Mouse (Mus musculus): ENCODE data around the gene Cpvl. TPM values are rescaled to one million over a fixed set of nuclear protein-coding genes. Genes with fewer than 3 reads are reported as not detected.

The Cpvl gene
- polyA plus RNA-seq, 1 experiment: 0.26 TPM

GRCm38 (mm10) chr6:53944887-53945286 is 33.6 kb downstream of the Cpvl start:
- no peaks in the 10 kb centered on the region; the same call in 1 of the 2 replicates for H3K27me3 ChIP-seq (ENCODE audit: control insufficient read depth, insufficient read depth, low read length)
- H3K4me1 ChIP-seq (ENCODE audit: control insufficient read depth, insufficient read depth, low read length): no peaks in the 10 kb centered on the region
- no peak overlapping the region for H3K4me3 ChIP-seq (replicated peaks; ENCODE audit: insufficient read depth, low read depth, low read length)
- TF ChIP-seq CTCF (IDR thresholded peaks at IDR 0.05; ENCODE audit: borderline replicate concordance, insufficient read depth, low read depth, low read length): no peak
- TF ChIP-seq POLR2A (IDR thresholded peaks at IDR 0.05; ENCODE audit: borderline replicate concordance, insufficient read depth, low read length): no peak
- WGBS: 82% methylated on average over 5 of the region's 5 CpGs
- DNase-seq: no peak
- H3K27ac ChIP-seq (ENCODE audit: insufficient read depth, low read length): no peak overlapping the region

GRCm38 (mm10) chr6:53944417-53944816 is 34.1 kb downstream of the Cpvl start:
- Histone ChIP-seq H3K4me3 (replicated peaks; ENCODE audit: insufficient read depth, low read depth, low read length) (no peak overlapping the region), H3K4me1 (ENCODE audit: control insufficient read depth, insufficient read depth, low read length) (no peaks in the 10 kb centered on the region), H3K27ac (ENCODE audit: insufficient read depth, low read length) (no peak overlapping the region), H3K27me3 (ENCODE audit: control insufficient read depth, insufficient read depth, low read length) (no peaks in the 10 kb centered on the region; the same call in 1 of the 2 replicates)
- TF ChIP-seq POLR2A (IDR thresholded peaks at IDR 0.05; ENCODE audit: borderline replicate concordance, insufficient read depth, low read length): no peak
- no peak for TF ChIP-seq CTCF (IDR thresholded peaks at IDR 0.05; ENCODE audit: borderline replicate concordance, insufficient read depth, low read depth, low read length)
- 82% methylated on average over 3 of the region's 3 CpGs for WGBS
- no peak for DNase-seq

DNA sequence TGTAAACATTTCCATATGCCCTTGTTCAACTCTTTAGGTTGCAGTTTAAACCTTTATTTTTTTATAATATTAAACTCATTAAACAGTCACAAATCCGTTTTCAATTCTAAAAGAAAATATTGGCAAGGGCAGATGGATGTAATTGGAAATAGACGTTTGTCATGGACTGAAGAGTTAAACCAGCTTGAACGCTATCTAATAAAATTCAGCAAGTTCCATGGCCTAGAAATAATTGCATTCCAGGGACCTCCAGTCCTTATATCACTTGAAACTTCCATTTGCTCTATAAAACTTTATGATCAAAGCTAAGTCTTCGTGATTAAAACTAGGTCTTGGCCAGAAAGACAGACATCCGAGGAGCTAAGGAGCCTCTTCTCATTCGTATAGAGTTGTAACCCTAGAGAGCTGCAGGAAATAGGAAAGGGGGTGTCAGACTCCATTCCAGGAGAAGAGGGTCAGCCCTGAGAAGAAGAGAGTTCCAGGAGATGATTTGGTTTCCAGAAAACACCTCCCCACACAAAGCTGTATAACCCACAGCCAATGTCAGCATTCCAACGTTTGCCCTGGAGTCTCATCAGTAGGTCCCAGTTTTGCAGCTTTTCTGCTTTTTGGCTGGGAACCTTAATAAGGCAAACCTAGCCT is 36.2 kb downstream of the Cpvl start:
- WGBS: 83% methylated on average over 7 of the region's 7 CpGs
- H3K27ac ChIP-seq (ENCODE audit: insufficient read depth, low read length): no peak overlapping the region
- no peak overlapping the region for H3K4me3 ChIP-seq (replicated peaks; ENCODE audit: insufficient read depth, low read depth, low read length)
- H3K27me3 ChIP-seq (ENCODE audit: control insufficient read depth, insufficient read depth, low read length): no peaks in the 10 kb centered on the region; the same call in 1 of the 2 replicates
- H3K4me1 ChIP-seq (ENCODE audit: control insufficient read depth, insufficient read depth, low read length): no peaks in the 10 kb centered on the region
- no peak for DNase-seq
- TF ChIP-seq CTCF (IDR thresholded peaks at IDR 0.05; ENCODE audit: borderline replicate concordance, insufficient read depth, low read depth, low read length) (no peak), POLR2A (IDR thresholded peaks at IDR 0.05; ENCODE audit: borderline replicate concordance, insufficient read depth, low read length) (no peak)

GRCm38 (mm10) chr6:53939752-53940151 is 38.7 kb downstream of the Cpvl start:
- H3K4me3 ChIP-seq (replicated peaks; ENCODE audit: insufficient read depth, low read depth, low read length): no peak overlapping the region
- whole genome bisulfite sequencing: 59% methylated on average over 8 of the region's 8 CpGs
- no peak for TF ChIP-seq CTCF (IDR thresholded peaks at IDR 0.05; ENCODE audit: borderline replicate concordance, insufficient read depth, low read depth, low read length)
- TF ChIP-seq POLR2A (IDR thresholded peaks at IDR 0.05; ENCODE audit: borderline replicate concordance, insufficient read depth, low read length): no peak
- DNase-seq: no peak
- H3K27me3 ChIP-seq (ENCODE audit: control insufficient read depth, insufficient read depth, low read length): no peaks in the 10 kb centered on the region; the same call in 1 of the 2 replicates
- H3K27ac ChIP-seq (ENCODE audit: insufficient read depth, low read length): no peak overlapping the region
- no peaks in the 10 kb centered on the region for H3K4me1 ChIP-seq (ENCODE audit: control insufficient read depth, insufficient read depth, low read length)

DNA sequence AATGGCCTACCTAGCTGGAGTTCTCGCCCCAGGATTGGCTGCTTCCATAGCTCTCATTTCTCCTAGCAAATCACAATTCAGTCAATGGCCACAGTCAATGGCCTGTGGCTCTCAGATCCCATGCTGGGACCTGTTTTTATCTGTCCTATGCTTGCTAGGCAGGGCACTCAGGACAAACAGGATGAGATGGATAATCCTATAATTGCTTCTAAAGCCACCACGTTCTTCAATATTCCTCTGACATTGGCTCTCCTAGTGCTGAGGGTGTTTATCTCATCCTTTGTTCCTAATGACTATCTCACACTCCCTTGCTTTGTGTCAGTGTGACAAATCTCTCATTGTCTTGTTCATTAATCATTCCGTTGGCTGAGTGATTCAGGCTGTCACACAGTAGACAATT is 39.5 kb downstream of the Cpvl start:
- Histone ChIP-seq H3K4me1 (ENCODE audit: control insufficient read depth, insufficient read depth, low read length) (no peaks in the 10 kb centered on the region), H3K27me3 (ENCODE audit: control insufficient read depth, insufficient read depth, low read length) (no peaks in the 10 kb centered on the region), H3K4me3 (replicated peaks; ENCODE audit: insufficient read depth, low read depth, low read length) (no peak overlapping the region), H3K27ac (ENCODE audit: insufficient read depth, low read length) (no peak overlapping the region)
- 50% methylated on average over 3 of the region's 3 CpGs for WGBS
- no peak for DNase-seq
- TF ChIP-seq POLR2A (IDR thresholded peaks at IDR 0.05; ENCODE audit: borderline replicate concordance, insufficient read depth, low read length) (no peak), CTCF (IDR thresholded peaks at IDR 0.05; ENCODE audit: borderline replicate concordance, insufficient read depth, low read depth, low read length) (no peak)

GRCm38 (mm10) chr6:53937143-53938134 is 41.0 kb downstream of the Cpvl start:
- DNase-seq: no peak
- H3K27ac ChIP-seq (ENCODE audit: insufficient read depth, low read length): no peak overlapping the region
- WGBS: 84% methylated on average over 15 of the region's 15 CpGs
- H3K27me3 ChIP-seq (ENCODE audit: control insufficient read depth, insufficient read depth, low read length): no peaks in the 10 kb centered on the region
- TF ChIP-seq POLR2A (IDR thresholded peaks at IDR 0.05; ENCODE audit: borderline replicate concordance, insufficient read depth, low read length) (no peak), CTCF (IDR thresholded peaks at IDR 0.05; ENCODE audit: borderline replicate concordance, insufficient read depth, low read depth, low read length) (no peak)
- H3K4me1 ChIP-seq (ENCODE audit: control insufficient read depth, insufficient read depth, low read length): no peaks in the 10 kb centered on the region
- no peak overlapping the region for H3K4me3 ChIP-seq (replicated peaks; ENCODE audit: insufficient read depth, low read depth, low read length)

- H3K27ac ChIP-seq (ENCODE audit: insufficient read depth, low read length): no peak overlapping the region
- no peak overlapping the region for H3K4me3 ChIP-seq (replicated peaks; ENCODE audit: insufficient read depth, low read depth, low read length)
- no peak for TF ChIP-seq POLR2A (IDR thresholded peaks at IDR 0.05; ENCODE audit: borderline replicate concordance, insufficient read depth, low read length)
- no peak for TF ChIP-seq CTCF (IDR thresholded peaks at IDR 0.05; ENCODE audit: borderline replicate concordance, insufficient read depth, low read depth, low read length)
- no peaks in the 10 kb centered on the region for H3K4me1 ChIP-seq (ENCODE audit: control insufficient read depth, insufficient read depth, low read length)
- DNase-seq: no peak
- 75% methylated on average over 8 of the region's 8 CpGs for WGBS
- no peaks in the 10 kb centered on the region for H3K27me3 ChIP-seq (ENCODE audit: control insufficient read depth, insufficient read depth, low read length)
Observed at GRCm38 (mm10) chr6:53931605-53932004, 46.9 kb downstream of the Cpvl start.
